Mouse (Mus musculus) Patski (cell line): Measurements from ENCODE around the gene Tmem132b. TPM values are rescaled to one million over a fixed set of nuclear protein-coding genes. Genes with fewer than 3 reads are reported as not detected.

Experiments
- ATAC-seq: fragments of 100-300 bp; one replicate; pipeline ENCODE4 v1.8.0; 2021
- CTCF ChIA-PET: fragments of 350-600 bp; sonication (Branson Sonifier 250); formaldehyde crosslinking; loops from one replicate; lab custom pipeline; 2022; ENCODE audit warnings: inconsistent platforms; lab: Charles Lee
- POLR2A ChIA-PET: fragments of 350-600 bp; sonication (Branson Sonifier 250); formaldehyde crosslinking; loops from one replicate; lab custom pipeline; 2022; ENCODE audit warnings: antibody characterized with exemption, inconsistent platforms; lab: Charles Lee
- DNase-seq: peaks from one replicate; pipeline ENCODE4 v3.0.0-alpha.2; 2011; ENCODE audit warnings: low read depth, low spot score
- H3K27me3 ChIP-seq: fragments of 371-371 bp; one replicate; pipeline ENCODE4 v1.5.1; 2021
- CTCF ChIP-seq: fragments of 100-300 bp; IDR thresholded peaks from one replicate; pipeline ENCODE4 v1.5.1; 2021
- in situ Hi-C: fragments of 300-500 bp; cut with MboI; formaldehyde crosslinking; loops from 3 replicates; pipeline ENCODE4 v1.11.1; 2018; ENCODE audit warnings: low pct_unique_long_range_greater_than_20kb, mixed read lengths
- polyA plus RNA-seq: library from polyadenylated mRNA; unstranded; gene quantifications from one replicate; pipeline ENCODE4 v1.2.3, GENCODE M21; 2021

Gene Tmem132b
- polyA plus RNA-seq, 1 experiment from 2014 or later = not detected

GRCm38 (mm10) chr5:125509541-125509940 is 22.0 kb upstream of the Tmem132b start:
- DNase-seq (no peak), ATAC-seq (peak; percentile 50)
- POLR2A ChIA-PET = no interaction called here
- no peak for TF ChIP-seq CTCF
- CTCF ChIA-PET = interaction anchor here (0.6 to 2.3 kb wide), 10 partner anchors 10 to 97 kb away, joined by 3 to 10 read pairs (median 4); no protein-coding TSS in a partner anchor
- in situ Hi-C loops = no loop called here
- no peaks in the 10 kb centered on the region for H3K27me3 ChIP-seq

GRCm38 (mm10) chr5:125515006-125515405 is 16.6 kb upstream of the Tmem132b start:
- ChIA-PET POLR2A (no interaction called here), CTCF (no interaction called here)
- DNase-seq (no peak), ATAC-seq (no peak)
- TF ChIP-seq CTCF = no peak
- in situ Hi-C loops = no loop called here
- no peaks in the 10 kb centered on the region for H3K27me3 ChIP-seq

GRCm38 (mm10) chr5:125518640-125519039 is 12.9 kb upstream of the Tmem132b start:
- H3K27me3 ChIP-seq = no peaks in the 10 kb centered on the region
- DNase-seq (no peak), ATAC-seq (no peak)
- ChIA-PET POLR2A (no interaction called here), CTCF (interaction anchor here (1.7 kb wide), 1 partner anchor 9 kb away, joined by 5 read pairs; no protein-coding TSS in a partner anchor)
- in situ Hi-C loops = no loop called here
- TF ChIP-seq CTCF = no peak

GRCm38 (mm10) chr5:125520930-125521590 is 10.5 kb upstream of the Tmem132b start:
- DNase-seq (no peak), ATAC-seq (no peak)
- ChIA-PET CTCF (interaction anchor here (2.0 kb wide), 1 partner anchor 8 kb away, joined by 5 read pairs; no protein-coding TSS in a partner anchor), POLR2A (no interaction called here)
- no peaks in the 10 kb centered on the region for H3K27me3 ChIP-seq
- no peak for TF ChIP-seq CTCF
- in situ Hi-C loops = no loop called here

GRCm38 (mm10) chr5:125523361-125523760 is 8.2 kb upstream of the Tmem132b start:
- ChIA-PET POLR2A (no interaction called here), CTCF (no interaction called here)
- ATAC-seq (no peak), DNase-seq (no peak)
- TF ChIP-seq CTCF = no peak
- in situ Hi-C loops = no loop called here
- H3K27me3 ChIP-seq = no peaks in the 10 kb centered on the region

GRCm38 (mm10) chr5:125525516-125525915 is 6.1 kb upstream of the Tmem132b start:
- CTCF ChIA-PET = interaction anchor here (1.1 kb wide), 1 partner anchor 16 kb away, joined by 4 read pairs; no protein-coding TSS in a partner anchor
- in situ Hi-C loops = loop anchor here (25.0 kb wide), 1 partner anchor 437 kb away; no protein-coding TSS in a partner anchor
- H3K27me3 ChIP-seq = peaks cover 7% of the 10 kb centered on the region
- POLR2A ChIA-PET = no interaction called here
- TF ChIP-seq CTCF = no peak
- no peak for DNase-seq
- ATAC-seq = no peak

GRCm38 (mm10) chr5:125526464-125526863 is 5.1 kb upstream of the Tmem132b start:
- ChIA-PET POLR2A (no interaction called here), CTCF (no interaction called here)
- ATAC-seq (no peak), DNase-seq (no peak)
- peak; percentile 60 for TF ChIP-seq CTCF
- in situ Hi-C loops = loop anchor here (25.0 kb wide), 1 partner anchor 436 kb away; no protein-coding TSS in a partner anchor
- H3K27me3 ChIP-seq = peaks cover 10% of the 10 kb centered on the region

GRCm38 (mm10) chr5:125529109-125529508 is 2.5 kb upstream of the Tmem132b start:
- POLR2A ChIA-PET = no interaction called here
- peak; percentile 44 for ATAC-seq
- TF ChIP-seq CTCF = peak; percentile 93
- in situ Hi-C loops = loop anchor here (25.0 kb wide), 1 partner anchor 433 kb away; no protein-coding TSS in a partner anchor
- H3K27me3 ChIP-seq = peaks cover 32% of the 10 kb centered on the region
- DNase-seq = no peak
- CTCF ChIA-PET = interaction anchor here (1.2 to 2.1 kb wide), 3 partner anchors 9 to 435 kb away, joined by 4 to 9 read pairs (median 5); no protein-coding TSS in a partner anchor

GRCm38 (mm10) chr5:125532191-125532544 is 594 bp downstream of the Tmem132b start:
- no peak for TF ChIP-seq CTCF
- POLR2A ChIA-PET = no interaction called here
- H3K27me3 ChIP-seq = peaks cover 45% of the 10 kb centered on the region
- CTCF ChIA-PET = no interaction called here
- DNase-seq (no peak), ATAC-seq (no peak)
- in situ Hi-C loops = loop anchor here (25.0 kb wide), 1 partner anchor 430 kb away; no protein-coding TSS in a partner anchor

GRCm38 (mm10) chr5:125532545-125533224 is 1.1 kb downstream of the Tmem132b start:
- no peak for TF ChIP-seq CTCF
- DNase-seq (no peak), ATAC-seq (no peak)
- peaks cover 45% of the 10 kb centered on the region for H3K27me3 ChIP-seq
- ChIA-PET CTCF (no interaction called here), POLR2A (no interaction called here)
- in situ Hi-C loops = loop anchor here (25.0 kb wide), 1 partner anchor 430 kb away; no protein-coding TSS in a partner anchor
